Mouse (Mus musculus): ENCODE data around the gene Hspa12a.

DNA sequence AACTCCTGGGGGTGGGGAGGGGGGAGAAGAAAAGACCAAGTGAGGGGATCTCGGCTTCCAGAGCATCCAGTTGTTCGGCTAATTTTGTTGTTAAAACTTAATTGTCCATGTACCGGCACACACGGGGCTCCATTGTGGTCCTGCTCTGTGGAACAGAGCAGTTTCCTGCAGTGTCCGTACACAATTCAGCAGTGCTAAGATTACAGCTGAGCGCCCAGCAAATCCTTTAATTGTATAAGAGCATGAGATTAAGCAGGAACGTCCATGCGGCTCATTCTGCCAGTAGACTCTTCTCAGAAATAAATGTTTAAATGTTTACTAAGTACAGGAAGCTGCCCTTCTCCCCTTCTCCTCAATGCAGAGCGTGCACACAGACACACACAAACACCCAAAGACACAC is 38.1 kb upstream of the Hspa12a start:
- TF ChIP-seq POLR2AphosphoS2 (IDR thresholded peaks at IDR 0.05; ENCODE audit: insufficient read length, low read depth) (no peak), E2F4 (IDR thresholded peaks at IDR 0.05; ENCODE audit: insufficient read depth) (no peak), USF1 (IDR thresholded peaks at IDR 0.05; ENCODE audit: low read depth) (no peak), POLR2A (IDR thresholded peaks at IDR 0.05; ENCODE audit: insufficient read length, low read depth) (no peak), MAX (IDR thresholded peaks at IDR 0.05; ENCODE audit: low read depth) (no peak), TCF12 (IDR thresholded peaks at IDR 0.05; ENCODE audit: insufficient read depth, poor library complexity, severe bottlenecking) (no peak), CEBPB (IDR thresholded peaks at IDR 0.05; ENCODE audit: insufficient read depth, poor library complexity, severe bottlenecking) (no peak), REST (IDR thresholded peaks at IDR 0.05; ENCODE audit: insufficient read depth, insufficient read length) (no peak), TCF3 (IDR thresholded peaks at IDR 0.05; ENCODE audit: insufficient read length, low read depth) (no peak), MYOG (IDR thresholded peaks at IDR 0.05; ENCODE audit: control insufficient read depth in 1 of 3, insufficient read depth in 1 of 3, insufficient read length in 2 of 3, low read depth in 2 of 3) (no peak), MYOD1 (IDR thresholded peaks at IDR 0.05; ENCODE audit: control insufficient read depth in 1 of 3, insufficient read length in 2 of 3, low read depth in 2 of 3) (no peak), SRF (IDR thresholded peaks at IDR 0.05; ENCODE audit: control insufficient read depth, insufficient read length, low read depth) (no peak)

Data from myocyte (in vitro differentiated cells).